Mouse (Mus musculus) common myeloid progenitor, adult 5-6 weeks (primary cell): ENCODE measurements at regions not wholly inside any gene's neighbourhood (a gene's known extent, or its start where the extent isn't known, plus 50 kb on each side); places are given as distances from the start of the nearest gene placed in this dataset.

Experiments
- ATAC-seq: replicated peaks from 2 replicates; pipeline ENCODE4 v1.8.0; 2016; ENCODE audit warnings: low read depth, mild to moderate bottlenecking, moderate TSS enrichment, inconsistent platforms; ENCODE audit not compliant: poor library complexity, severe bottlenecking

- ATAC-seq: no peak
Measured at GRCm38 (mm10) chr2:48601855-48602254, 212.1 kb upstream of the Acvr2a start.

- no peak for ATAC-seq
Measured at GRCm38 (mm10) chr2:48609466-48609865, 204.4 kb upstream of the Acvr2a start.

- ATAC-seq: no peak
Measured at GRCm38 (mm10) chr2:48612251-48612650, 201.7 kb upstream of the Acvr2a start.

- ATAC-seq: peak; percentile 31
Measured at GRCm38 (mm10) chr2:48617141-48617699, 196.7 kb upstream of the Acvr2a start.

GRCm38 (mm10) chr2:48619042-48619441, 194.9 kb upstream of the Acvr2a start:
- ATAC-seq: 0 out of 2 replicates have a peak, but pooled peaks have one; percentile 31

GRCm38 (mm10) chr2:48620815-48621214, 193.1 kb upstream of the Acvr2a start:
- ATAC-seq: peak; percentile 36; the same call in 1 of the 2 replicates

- ATAC-seq: no peak
Measured at GRCm38 (mm10) chr2:48622316-48622715, 191.6 kb upstream of the Acvr2a start.

- no peak for ATAC-seq
Measured at GRCm38 (mm10) chr2:48624040-48624439, 189.9 kb upstream of the Acvr2a start.

- no peak for ATAC-seq
Measured at GRCm38 (mm10) chr2:48624461-48624860, 189.4 kb upstream of the Acvr2a start.

GRCm38 (mm10) chr2:48627011-48627410, 186.9 kb upstream of the Acvr2a start:
- no peak for ATAC-seq

- no peak for ATAC-seq
Measured at GRCm38 (mm10) chr2:48629106-48630050, 184.5 kb upstream of the Acvr2a start.

- ATAC-seq: no peak
Measured at GRCm38 (mm10) chr2:48634456-48635174, 179.3 kb upstream of the Acvr2a start.

- ATAC-seq: no peak
Measured at GRCm38 (mm10) chr2:48636108-48636507, 177.8 kb upstream of the Acvr2a start.

- ATAC-seq: no peak
Measured at GRCm38 (mm10) chr2:48644114-48644513, 169.8 kb upstream of the Acvr2a start.

GRCm38 (mm10) chr2:48650281-48650680, 163.6 kb upstream of the Acvr2a start:
- no peak for ATAC-seq

GRCm38 (mm10) chr2:48661222-48661621, 152.7 kb upstream of the Acvr2a start:
- no peak for ATAC-seq

GRCm38 (mm10) chr2:48665103-48665502, 148.8 kb upstream of the Acvr2a start:
- ATAC-seq: no peak

GRCm38 (mm10) chr2:48689098-48689497, 124.8 kb upstream of the Acvr2a start:
- ATAC-seq: peak; percentile 32; the same call in 1 of the 2 replicates

GRCm38 (mm10) chr2:48694509-48694908, 119.4 kb upstream of the Acvr2a start:
- peak; percentile 94 for ATAC-seq

GRCm38 (mm10) chr2:48700886-48701285, 113.0 kb upstream of the Acvr2a start:
- no peak for ATAC-seq
